Mouse (Mus musculus) c-Kit-positive CD71-positive TER-119-negative erythroid progenitor cells, embryonic 14.5 days (primary cell): ENCODE data around the gene Ndufb10.
A peak's percentile ranks its signal among the peaks of the same experiment; 100 is the strongest.

Experiments used
- DNase-seq: peaks from one replicate; pipeline ENCODE4 v3.0.0-alpha.2; 2013; ENCODE audit warnings: low read depth

Ndufb10 gene

GRCm38 (mm10) chr17:24724184-24724583 is at the start of gene Ndufb10:
Gene Ndufb10, minus strand, starts transcription at chr17:24724478.
- DNase-seq = peak; percentile 94

- no peak for DNase-seq
These were observed 49.0 kb upstream of the Ndufb10 start for GRCm38 (mm10) chr17:24773241-24773640.

- no peak for DNase-seq
These were observed 44.9 kb upstream of the Ndufb10 start for GRCm38 (mm10) chr17:24769146-24769545.

- DNase-seq = no peak
These were observed 42.1 kb upstream of the Ndufb10 start for GRCm38 (mm10) chr17:24766266-24766875.

GRCm38 (mm10) chr17:24765016-24765905 is 41.0 kb upstream of the Ndufb10 start:
- no peak for DNase-seq

- DNase-seq = no peak
These were observed 36.8 kb upstream of the Ndufb10 start for GRCm38 (mm10) chr17:24761121-24761520.

GRCm38 (mm10) chr17:24757394-24757793 is 33.1 kb upstream of the Ndufb10 start:
- DNase-seq = no peak

- DNase-seq = no peak
These were observed 28.4 kb upstream of the Ndufb10 start, which contains the start of gene Hs3st6 for GRCm38 (mm10) chr17:24752415-24753394. Gene Hs3st6, plus strand, starts transcription at chr17:24752988.

GRCm38 (mm10) chr17:24751528-24751927 is 27.2 kb upstream of the Ndufb10 start:
- no peak for DNase-seq

GRCm38 (mm10) chr17:24746986-24747385 is 22.7 kb upstream of the Ndufb10 start:
- DNase-seq = no peak

- DNase-seq = peak; percentile 77
These were observed 21.5 kb upstream of the Ndufb10 start for GRCm38 (mm10) chr17:24745526-24746497.

- no peak for DNase-seq
These were observed 20.1 kb upstream of the Ndufb10 start for GRCm38 (mm10) chr17:24744381-24744780.

GRCm38 (mm10) chr17:24743896-24744295 is 19.6 kb upstream of the Ndufb10 start:
- DNase-seq = no peak

- DNase-seq = no peak
These were observed 18.0 kb upstream of the Ndufb10 start for GRCm38 (mm10) chr17:24742307-24742706.

GRCm38 (mm10) chr17:24739926-24740325 is 15.6 kb upstream of the Ndufb10 start:
- no peak for DNase-seq

- DNase-seq = no peak
These were observed 14.0 kb upstream of the Ndufb10 start for GRCm38 (mm10) chr17:24738238-24738637.

- no peak for DNase-seq
These were observed 13.0 kb upstream of the Ndufb10 start for GRCm38 (mm10) chr17:24737135-24737810.

GRCm38 (mm10) chr17:24736330-24737051 is 12.2 kb upstream of the Ndufb10 start, which contains the start of gene Msrb1:
Gene Msrb1, plus strand, starts transcription at chr17:24736642.
- DNase-seq = peak; percentile 100

- no peak for DNase-seq
These were observed 11.2 kb upstream of the Ndufb10 start for GRCm38 (mm10) chr17:24735446-24735845.
